Mouse (Mus musculus) layer of hippocampus, adult 8-10 months (tissue): ENCODE results near the gene Snx25. TPM values are rescaled to one million over a fixed set of nuclear protein-coding genes. Genes with fewer than 3 reads are reported as not detected.

Experiments used
- DNase-seq, 2 experiments: peaks; one replicate each; pipeline ENCODE4 v3.0.0; 2022; ENCODE audit warnings: low spot score in 2 of 2
- total RNA-seq, 4 experiments: library from RNA; stranded (reverse); gene quantifications; 2 replicates each; pipeline ENCODE4 v1.2.4; 2022

Snx25 gene
- total RNA-seq: 10 to 100 TPM; 39.4 to 46.0 (median 42.8) TPM

DNA sequence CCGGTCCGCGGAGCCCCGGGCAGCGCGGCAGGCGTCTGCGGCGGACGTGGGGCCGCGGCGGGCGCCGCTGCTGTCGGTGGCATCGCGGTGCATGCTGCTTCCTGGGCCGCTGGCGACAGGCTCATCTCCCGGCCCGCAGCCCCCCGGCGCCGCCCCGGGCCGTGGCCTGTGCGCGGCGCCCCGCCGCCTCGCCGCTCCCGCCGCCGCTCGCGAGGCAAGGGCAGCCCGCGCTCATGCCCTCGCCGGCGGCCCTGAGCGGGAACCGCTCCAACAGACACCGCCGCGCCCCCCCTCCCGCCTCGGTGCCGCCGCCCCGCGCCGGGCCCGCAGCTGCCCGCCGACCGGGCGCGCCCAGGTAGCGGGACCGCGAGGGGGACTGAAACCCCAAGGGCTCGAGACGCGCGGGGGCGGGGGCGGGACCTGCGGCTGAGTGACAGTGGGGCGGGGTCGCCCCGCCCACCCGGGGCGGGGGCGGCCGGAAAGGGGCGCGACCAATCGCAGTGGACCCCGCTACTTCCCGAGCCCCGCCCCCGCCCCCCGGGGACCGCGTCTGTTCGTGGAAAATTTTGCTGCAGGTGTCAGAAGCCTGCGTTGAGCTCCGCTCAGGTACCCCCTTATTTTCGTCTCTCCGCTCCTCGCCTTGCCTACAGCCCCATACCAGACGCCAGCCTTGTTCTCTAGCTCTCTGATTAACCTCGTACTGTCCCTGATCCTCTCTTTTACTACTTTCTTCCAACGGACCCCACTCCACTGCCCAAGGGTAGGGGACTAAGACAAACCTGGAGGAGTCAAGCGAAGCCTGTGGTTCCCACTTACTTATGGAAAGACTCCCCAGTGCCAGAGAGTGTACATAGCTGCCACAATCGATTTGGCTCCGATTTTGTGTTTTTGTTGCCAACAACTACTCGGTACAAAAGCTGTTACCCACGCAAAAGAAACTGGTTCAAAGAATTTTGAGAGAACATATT is at the start of gene Snx25:
Gene Snx25 (minus strand): TSS at position 96 of the 968 bp plus-strand sequence.
- DNase-seq: peak; percentile 66 to 80

DNA sequence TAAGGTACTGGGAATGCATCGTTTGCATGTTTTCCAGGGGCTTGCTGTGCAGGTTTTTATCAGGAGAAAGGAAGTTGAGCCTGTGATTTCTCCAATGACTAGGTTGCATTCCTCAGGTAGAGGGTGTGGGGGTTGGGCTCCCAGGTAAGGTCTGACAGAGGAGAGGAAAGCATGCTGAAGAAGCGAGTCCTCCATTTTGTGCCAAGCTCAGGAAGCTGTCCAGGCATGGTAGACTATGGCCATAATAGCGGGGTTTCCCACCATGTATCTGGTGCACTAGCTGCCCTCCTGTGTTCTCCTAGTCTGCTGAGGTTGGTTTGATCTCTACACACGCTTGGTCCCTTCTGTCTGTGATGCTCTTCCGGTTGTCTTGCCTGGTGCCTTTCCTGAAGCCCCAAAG is 45.7 kb upstream of the Snx25 start:
- no peak for DNase-seq

DNA sequence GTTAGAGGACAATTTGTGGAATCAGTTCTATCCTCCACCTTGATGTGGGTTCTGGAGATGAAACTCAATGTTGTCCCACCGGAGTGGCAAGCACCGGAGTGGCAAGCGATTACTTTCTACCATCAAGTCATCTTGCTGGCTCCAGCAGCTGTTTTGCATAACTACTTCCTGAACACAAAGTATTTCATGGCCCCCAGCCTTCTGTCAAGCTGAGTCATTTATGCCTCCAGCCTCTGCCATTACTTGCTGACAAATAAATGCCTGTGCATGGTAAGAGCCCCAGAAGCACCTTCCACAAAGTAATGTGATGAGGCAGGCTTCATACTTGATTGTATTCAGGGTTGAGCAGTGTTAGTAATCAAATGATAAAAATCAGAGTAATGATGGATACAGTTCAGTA is 44.9 kb upstream of the Snx25 start:
- no peak for DNase-seq

DNA sequence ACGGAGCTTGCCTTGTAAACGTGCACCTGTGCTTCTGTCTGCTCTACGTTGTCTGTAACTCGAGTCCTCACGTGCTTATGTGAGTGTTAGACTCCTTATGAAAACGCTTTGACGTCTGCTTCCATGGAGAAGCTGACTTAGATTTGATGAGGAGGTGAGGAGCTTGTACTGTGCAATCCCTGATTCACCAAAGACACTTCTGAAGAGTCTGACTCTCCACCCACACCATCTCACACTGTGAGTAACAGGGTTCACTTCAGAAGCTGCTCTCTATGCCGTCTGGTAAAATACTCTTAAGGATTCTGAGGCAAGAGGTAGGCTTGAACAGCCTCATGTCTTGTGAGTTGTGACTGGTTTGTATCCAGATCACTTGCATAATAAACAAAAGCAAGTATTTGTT is 41.1 kb upstream of the Snx25 start:
- no peak for DNase-seq

DNA sequence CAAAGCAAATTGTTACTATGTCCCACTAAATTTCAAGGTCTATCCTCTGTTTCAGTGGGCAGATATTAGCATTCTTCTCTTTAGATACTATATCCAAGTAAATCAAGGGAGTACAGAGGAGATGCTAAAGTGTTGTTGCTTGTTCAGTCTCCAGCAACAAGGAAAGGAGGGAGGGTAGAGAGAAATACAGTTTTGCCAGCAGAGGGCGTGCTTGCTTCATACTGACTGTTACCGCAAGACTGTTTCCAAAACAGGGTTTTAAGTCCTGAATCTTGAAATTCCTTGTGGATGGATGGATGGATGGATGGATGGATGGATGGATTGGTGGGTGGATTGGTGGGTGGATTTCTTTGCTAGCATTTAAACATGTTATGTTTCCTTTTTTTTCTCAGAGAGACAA is 33.4 kb upstream of the Snx25 start:
- peak in 1 of 2 experiments; percentile 71 for DNase-seq

DNA sequence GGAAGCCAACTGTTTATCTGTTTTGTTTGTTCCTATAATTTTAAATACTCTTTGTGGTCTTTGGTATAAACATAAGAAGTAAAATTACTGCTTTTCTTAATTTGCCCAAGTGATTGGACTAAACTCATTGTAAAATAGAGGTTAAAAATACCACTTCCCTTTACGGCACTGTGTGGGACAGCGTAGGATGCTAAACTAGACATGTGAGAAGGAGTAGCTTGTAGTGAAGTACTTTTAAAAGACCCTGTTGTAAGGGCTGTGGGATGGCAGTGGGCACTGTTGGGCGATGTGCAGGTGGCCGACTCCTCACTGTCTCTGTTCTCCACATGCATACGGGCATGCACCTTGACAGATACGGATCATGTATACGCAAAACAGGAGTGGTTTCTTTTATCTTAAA is 28.2 kb upstream of the Snx25 start:
- DNase-seq: no peak

DNA sequence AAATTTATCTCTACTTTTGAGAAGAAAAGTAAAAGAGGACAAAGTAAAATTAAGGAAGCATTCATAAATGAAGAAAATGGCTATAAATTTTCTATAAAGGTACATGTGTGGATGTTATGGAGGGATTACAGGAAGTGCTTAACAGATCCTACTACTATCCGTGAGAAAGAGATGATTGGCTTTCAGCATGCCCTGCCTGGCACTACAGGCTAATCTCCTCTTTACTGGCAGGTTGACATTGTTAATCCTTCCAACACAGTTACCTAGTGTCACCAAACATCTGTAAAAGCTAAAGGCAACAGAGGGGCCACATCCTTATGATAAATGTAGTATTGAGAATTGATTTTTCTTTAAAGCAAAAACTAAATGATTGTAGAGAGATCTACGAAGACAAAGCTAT is 21.7 kb upstream of the Snx25 start:
- no peak for DNase-seq

DNA sequence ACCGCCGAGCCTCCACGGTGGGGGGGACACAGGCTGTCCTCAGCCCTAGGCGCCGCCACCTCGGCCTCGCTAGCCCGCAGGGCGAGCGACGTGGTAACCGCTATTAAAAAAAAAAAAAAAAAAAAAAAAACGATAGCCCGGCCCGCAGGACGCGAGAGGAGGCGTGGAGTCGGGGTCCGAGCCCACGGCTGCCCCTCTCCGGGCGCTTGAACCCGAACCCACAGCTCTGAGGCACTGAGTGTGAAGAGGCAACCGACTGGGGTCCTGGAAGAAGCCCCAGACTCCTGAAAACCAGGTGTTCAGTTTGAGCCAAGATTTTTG is 11.9 kb upstream of the Snx25 start:
- DNase-seq: no peak

DNA sequence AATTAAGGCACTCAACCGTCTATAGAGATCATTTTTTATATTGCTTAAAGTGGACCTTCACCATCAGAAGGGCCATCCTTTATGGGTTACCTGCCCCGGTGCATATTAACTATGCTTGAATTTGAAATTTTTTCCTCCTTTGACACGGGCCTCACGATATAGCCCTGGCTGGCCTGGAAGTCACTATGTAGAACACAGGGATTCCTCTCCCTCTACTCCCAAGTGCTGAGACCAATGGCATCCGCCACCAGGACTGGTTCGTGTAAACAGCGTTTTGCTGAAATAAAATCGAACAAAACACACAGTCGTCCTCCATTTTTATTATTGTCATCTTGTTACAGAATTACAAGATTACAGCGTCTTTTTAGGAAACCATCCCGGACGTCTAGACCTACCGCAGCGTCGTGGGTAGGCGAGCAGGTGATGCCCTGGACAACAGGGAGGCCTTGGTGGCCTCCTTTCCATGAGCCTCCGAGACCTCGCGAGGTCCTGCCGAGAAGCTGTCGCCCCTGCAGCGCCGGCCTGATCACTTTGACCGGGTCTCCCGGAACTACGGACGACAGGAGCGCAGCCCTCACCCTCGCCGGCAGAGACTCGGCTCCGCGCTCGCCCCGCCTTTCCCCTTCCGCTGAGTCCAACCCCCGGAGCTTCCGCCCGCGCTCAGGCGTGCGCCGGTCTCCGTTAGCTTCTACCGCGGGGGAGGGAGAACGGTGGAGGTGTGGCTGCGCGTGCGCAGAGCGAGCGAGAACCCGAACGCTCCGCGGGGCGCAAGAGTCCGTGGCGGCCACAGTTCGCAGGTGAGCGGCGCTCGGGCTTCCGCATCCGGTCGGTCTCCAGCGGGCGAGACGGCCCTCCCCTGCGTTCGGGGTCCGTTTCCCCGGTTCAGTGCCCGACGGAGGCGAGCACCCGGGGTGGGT is 11.3 kb upstream of the Snx25 start:
- DNase-seq: peak; percentile 93 to 94

DNA sequence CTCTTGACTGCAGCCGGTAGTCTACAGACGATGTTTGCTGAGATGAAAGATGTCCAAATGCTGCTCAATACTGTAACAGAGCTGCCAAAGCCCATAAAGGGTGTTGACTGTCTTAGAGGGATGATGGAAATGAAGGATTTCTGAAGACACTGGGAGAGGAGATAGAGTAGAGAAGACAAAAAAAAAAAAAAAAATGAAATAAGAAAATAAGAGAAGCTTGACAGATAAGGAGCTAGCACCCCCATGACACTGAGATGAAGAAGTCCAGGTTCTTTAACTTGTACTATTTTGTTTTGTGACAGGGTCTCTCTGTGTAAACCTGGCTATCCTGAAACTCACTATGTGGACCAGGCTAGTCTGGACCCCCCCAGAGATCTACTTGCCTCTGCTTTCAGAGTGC is 1.1 kb upstream of the Snx25 start:
- DNase-seq: no peak

DNA sequence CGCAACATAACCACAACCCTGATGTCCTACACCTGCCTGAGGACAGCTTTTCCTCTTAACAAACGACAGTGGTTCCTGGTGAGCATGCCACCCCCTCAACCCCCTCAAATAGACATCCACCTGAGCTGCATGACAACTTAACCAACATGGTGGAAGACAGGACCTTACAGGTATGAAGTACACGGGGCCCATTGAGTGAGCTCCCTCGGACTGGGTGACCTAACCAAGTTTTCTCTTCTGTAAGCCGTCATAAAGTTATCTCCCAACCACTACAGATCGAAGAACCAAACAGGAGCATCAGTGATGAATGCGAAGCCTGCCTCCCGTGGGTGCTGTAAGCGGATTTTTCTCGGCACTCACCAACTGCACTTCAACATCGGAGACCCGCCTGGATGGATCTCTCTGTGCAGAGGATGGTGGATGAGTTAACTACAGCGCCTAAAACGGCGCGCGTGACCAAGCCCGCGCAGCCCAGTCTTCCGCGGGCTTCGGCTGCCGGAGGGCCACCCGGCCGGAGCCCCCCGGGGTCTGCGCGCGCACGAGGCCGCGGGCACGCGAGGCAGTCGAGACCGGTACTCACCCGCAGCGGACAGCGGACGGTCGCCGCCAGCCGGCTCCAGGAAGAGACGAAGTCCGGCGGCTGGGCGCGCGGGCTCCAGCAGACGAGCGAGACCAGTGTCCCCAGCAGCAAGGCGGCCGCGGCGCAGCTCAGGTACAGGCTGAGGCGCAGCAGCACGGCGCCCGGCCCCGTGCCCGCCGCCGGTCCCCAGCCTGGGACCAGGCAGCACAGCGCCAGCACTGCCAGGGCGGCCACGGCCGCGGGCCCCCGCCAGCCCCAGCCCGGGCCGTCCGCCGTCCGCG is 527 bp downstream of the Snx25 start, which contains the start of gene Cfap97:
Gene Cfap97 (plus strand): TSS at position 570 of the 861 bp plus-strand sequence.
- no peak for DNase-seq

DNA sequence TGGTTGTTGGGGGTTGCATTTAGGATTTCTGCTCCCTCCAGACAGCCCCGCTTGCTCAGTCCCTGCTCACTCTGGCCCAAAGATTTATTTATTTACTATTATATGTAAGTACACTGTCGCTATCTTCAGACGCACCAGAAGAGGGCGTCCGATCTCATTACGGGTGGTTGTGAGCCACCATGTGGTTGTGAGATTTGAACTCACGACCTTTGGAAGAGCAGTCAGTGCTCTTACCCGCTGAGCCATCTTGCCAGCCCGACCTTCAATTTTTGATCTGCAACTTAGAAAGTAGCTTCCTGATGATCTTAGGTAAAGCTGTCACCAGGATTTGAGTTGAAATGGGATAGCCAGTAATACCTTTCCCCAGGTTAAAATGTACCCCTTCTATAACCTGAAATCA is 2.2 kb downstream of the Snx25 start:
- no peak for DNase-seq

DNA sequence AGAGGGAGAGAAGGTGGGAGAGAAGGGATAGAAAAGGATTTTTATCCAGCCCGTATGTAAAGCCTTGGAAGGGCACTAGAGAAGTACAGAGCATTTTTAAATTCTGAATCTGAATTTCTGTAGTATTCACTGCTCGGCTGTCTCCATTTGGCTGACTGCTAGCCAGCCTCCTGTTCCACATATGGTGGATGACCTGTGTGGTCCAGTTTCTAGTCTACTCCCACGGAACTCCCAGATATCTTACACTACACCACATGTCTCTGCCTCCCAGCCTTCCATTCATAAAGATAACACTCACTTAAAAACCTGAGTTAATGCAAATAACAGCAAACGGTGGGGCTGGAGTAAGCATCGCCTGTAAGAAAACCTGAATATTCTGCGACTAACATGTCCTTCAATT is 2.7 kb downstream of the Snx25 start:
- no peak for DNase-seq

DNA sequence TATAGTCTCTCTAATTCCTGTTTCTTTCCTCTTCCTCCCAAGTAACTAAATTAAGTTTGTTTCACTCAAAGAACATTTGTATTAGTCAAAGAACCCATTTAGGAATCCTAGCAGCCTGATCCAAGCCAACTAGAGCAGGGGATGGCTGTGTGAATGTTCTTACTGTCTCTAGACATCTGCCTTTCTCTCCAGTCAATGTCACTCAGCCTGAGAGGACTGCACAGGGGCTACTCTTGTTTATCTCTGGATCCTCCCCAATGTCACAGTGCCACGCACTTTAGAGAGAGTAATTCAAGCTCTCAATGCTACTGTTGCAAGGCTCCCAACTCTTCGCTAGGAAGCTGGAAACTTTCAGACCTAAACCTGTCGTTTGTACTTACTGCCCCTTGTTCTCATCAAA is 5.8 kb downstream of the Snx25 start:
- no peak for DNase-seq

DNA sequence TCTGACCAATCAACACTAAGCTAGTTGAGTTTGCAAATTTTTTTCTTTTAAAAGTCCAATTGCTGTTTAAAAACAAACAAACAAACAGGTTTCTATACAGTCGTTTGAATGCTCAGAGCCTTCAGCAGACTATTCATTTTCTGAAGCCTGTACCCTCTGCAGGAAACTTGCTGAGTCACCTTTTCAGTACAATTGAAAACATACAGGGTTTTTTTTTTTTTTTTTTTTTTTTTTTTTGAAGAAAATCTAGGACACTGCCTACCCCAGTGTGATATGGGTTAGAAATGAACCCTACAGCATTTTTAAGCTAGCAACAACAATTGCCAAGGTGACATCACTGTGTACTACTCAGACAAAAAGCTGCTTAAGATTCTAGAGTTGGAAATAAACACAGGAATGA is 8.0 kb downstream of the Snx25 start:
- DNase-seq: no peak

DNA sequence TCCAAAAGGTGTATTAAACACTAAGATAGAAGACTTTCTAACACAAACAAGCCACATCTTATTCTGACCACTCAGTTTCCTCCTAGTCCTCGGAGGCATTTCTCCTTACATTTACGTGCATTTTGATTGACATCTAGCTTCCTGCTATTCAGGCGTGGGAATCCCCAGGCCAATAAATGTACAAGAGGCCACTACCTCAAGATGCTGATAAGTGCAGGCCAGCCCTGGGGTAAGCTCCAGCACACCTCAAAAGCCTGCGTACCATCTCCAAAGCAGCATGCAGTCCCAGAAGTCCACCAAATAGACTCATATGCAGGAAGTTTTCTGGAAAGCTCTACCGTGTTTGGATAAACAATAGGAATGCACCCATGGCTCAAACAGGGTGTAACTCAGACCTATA is 8.5 kb downstream of the Snx25 start:
- no peak for DNase-seq

DNA sequence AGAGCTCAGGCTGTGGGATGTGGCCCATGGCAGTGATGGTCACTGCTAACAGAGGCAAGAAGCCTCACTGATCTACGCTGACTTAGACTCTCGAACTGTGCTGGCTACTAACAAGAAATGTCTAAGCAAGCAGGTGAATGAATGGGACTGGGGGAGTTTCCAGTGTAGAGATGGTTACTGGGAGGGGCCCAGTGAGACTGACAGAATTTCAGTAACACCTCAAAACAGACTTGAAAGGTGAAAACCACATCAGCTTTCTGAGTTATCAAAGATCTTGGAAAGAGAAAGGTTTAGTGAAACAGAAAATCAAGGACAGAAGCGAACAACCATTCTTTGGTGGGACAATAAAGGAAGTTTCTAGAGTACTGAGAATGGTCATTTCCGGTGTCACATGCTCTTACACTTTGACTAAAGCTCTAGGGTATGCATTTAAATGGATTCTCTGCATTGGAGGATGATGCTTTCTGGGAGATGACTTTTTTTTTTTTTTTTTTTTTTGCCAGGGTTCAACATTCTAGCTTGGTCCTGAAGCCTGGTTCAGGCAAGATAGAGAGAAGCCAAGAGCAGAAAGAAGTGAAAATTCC is 9.4 kb downstream of the Snx25 start:
- DNase-seq: no peak

DNA sequence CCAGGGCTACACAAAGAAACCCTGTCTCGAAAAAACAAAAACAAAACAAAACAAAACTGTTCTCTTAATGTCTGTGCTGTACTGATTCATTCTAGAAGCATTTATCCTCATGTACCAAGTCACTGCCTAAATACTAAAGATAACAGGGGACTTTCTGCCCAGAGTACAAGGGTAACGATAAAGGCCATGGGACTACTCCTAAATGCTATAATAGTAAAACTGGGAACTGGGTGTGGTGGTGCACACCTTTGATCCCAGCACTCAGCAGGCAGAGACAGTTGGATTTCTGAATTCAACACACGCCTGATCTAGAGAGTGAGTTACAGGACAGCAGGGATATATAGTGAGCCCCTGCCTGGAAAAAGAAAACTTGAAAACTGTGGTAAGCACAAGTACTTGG is 10.3 kb downstream of the Snx25 start:
- no peak for DNase-seq

DNA sequence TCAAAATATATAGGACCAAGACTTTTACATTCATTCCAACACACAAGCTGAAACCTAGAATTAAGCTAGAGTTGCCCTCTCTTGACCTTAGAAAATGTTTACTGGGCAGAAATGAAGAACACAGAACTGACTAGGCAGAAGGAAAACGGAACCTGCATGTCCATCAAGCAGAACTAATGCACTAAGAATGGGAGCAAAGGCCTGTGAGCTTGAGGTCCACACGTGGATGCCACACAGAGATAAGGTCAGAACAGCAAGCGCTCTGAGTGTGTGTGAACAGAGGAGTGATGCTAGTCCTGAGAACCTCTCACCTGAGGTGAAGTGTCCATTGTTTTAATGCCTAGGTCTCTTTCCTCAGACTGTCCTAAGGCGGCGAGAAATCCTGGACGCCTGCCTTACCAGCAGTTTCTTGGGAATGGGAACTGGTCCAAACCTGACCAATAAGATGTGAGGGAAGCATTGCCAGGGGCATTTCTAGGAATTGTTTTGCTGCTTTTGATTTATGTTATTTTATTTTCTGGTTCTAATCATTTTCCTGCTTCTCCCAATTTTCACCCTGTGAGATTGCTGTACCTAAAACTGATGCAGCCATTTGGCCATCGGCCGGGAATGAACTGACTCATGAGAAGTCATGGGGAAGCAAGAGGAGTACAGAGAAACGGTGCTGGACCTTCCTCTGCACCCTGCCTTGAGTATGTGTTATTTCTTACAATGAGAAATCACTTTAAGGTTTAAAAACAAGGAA is 11.4 kb downstream of the Snx25 start:
- no peak for DNase-seq
